Mouse (Mus musculus): ENCODE data around the gene Ank3. TPM values are rescaled to one million over a fixed set of nuclear protein-coding genes. Genes with fewer than 3 reads are reported as not detected.

Gene Ank3
- polyA plus RNA-seq, 1 experiment from 2014 or later, result 21.6 TPM

- Histone ChIP-seq H3K4me3 (ENCODE audit: low read depth, low read length) (no peak overlapping the region), H3K4me2 (replicated peaks; ENCODE audit: low read depth) (no peak overlapping the region), H3K4me1 (replicated peaks; ENCODE audit: control insufficient read depth, insufficient read depth, low read length) (no peaks in the 10 kb centered on the region), H3K9ac (ENCODE audit: low read depth, low read length) (no peak overlapping the region), H3K27me3 (replicated peaks; ENCODE audit: control insufficient read depth, insufficient read depth, low read length) (no peaks in the 10 kb centered on the region), H3K27ac (ENCODE audit: low read depth, low read length) (no peak overlapping the region), H3K9me3 (ENCODE audit: control insufficient read depth) (no peaks in the 10 kb centered on the region), H3K36me3 (ENCODE audit: control insufficient read depth, insufficient read depth) (no peaks in the 10 kb centered on the region)
- ATAC-seq, result no peak
- TF ChIP-seq CTCF (IDR thresholded peaks at IDR 0.05; ENCODE audit: low read depth), result no peak
- 54% methylated on average over 12 of the region's 12 CpGs for WGBS
Observed at GRCm38 (mm10) chr10:69605211-69605610, 206.6 kb downstream of the Ank3 start.

- Histone ChIP-seq H3K27me3 (replicated peaks; ENCODE audit: control insufficient read depth, insufficient read depth, low read length) (no peaks in the 10 kb centered on the region), H3K27ac (ENCODE audit: low read depth, low read length) (no peak overlapping the region), H3K9ac (ENCODE audit: low read depth, low read length) (no peak overlapping the region), H3K36me3 (ENCODE audit: control insufficient read depth, insufficient read depth) (no peaks in the 10 kb centered on the region), H3K4me2 (replicated peaks; ENCODE audit: low read depth) (no peak overlapping the region), H3K4me1 (replicated peaks; ENCODE audit: control insufficient read depth, insufficient read depth, low read length) (no peaks in the 10 kb centered on the region), H3K9me3 (ENCODE audit: control insufficient read depth) (no peaks in the 10 kb centered on the region), H3K4me3 (ENCODE audit: low read depth, low read length) (no peak overlapping the region)
- TF ChIP-seq CTCF (IDR thresholded peaks at IDR 0.05; ENCODE audit: low read depth), result no peak
- 60% methylated on average over 14 of the region's 14 CpGs for whole genome bisulfite sequencing
- ATAC-seq, result no peak
Observed at GRCm38 (mm10) chr10:69607611-69608119, 209.1 kb downstream of the Ank3 start.

GRCm38 (mm10) chr10:69611314-69611713 is 212.7 kb downstream of the Ank3 start:
- Histone ChIP-seq H3K9me3 (ENCODE audit: control insufficient read depth) (no peaks in the 10 kb centered on the region), H3K9ac (ENCODE audit: low read depth, low read length) (no peak overlapping the region), H3K4me2 (replicated peaks; ENCODE audit: low read depth) (no peak overlapping the region), H3K27ac (ENCODE audit: low read depth, low read length) (0 out of 2 replicates have a peak overlapping the region, but pooled peaks have one; percentile 7), H3K4me3 (ENCODE audit: low read depth, low read length) (no peak overlapping the region), H3K27me3 (replicated peaks; ENCODE audit: control insufficient read depth, insufficient read depth, low read length) (no peaks in the 10 kb centered on the region), H3K4me1 (replicated peaks; ENCODE audit: control insufficient read depth, insufficient read depth, low read length) (no peaks in the 10 kb centered on the region), H3K36me3 (ENCODE audit: control insufficient read depth, insufficient read depth) (no peaks in the 10 kb centered on the region)
- WGBS, result 66% methylated on average over 3 of the region's 3 CpGs
- no peak for ATAC-seq
- TF ChIP-seq CTCF (IDR thresholded peaks at IDR 0.05; ENCODE audit: low read depth), result no peak

GRCm38 (mm10) chr10:69611839-69612340 is 213.3 kb downstream of the Ank3 start:
- no peak overlapping the region for H3K4me3 ChIP-seq (ENCODE audit: low read depth, low read length)
- 61% methylated on average over 5 of the region's 5 CpGs for WGBS
- H3K9ac ChIP-seq (ENCODE audit: low read depth, low read length), result no peak overlapping the region
- H3K9me3 ChIP-seq (ENCODE audit: control insufficient read depth), result no peaks in the 10 kb centered on the region
- no peaks in the 10 kb centered on the region for H3K27me3 ChIP-seq (replicated peaks; ENCODE audit: control insufficient read depth, insufficient read depth, low read length)
- no peaks in the 10 kb centered on the region for H3K36me3 ChIP-seq (ENCODE audit: control insufficient read depth, insufficient read depth)
- H3K27ac ChIP-seq (ENCODE audit: low read depth, low read length), result peak overlapping the region; percentile 7; the same call in 1 of the 2 replicates
- H3K4me1 ChIP-seq (replicated peaks; ENCODE audit: control insufficient read depth, insufficient read depth, low read length), result no peaks in the 10 kb centered on the region
- TF ChIP-seq CTCF (IDR thresholded peaks at IDR 0.05; ENCODE audit: low read depth), result no peak
- H3K4me2 ChIP-seq (replicated peaks; ENCODE audit: low read depth), result no peak overlapping the region; the same call in 1 of the 2 replicates
- no peak for ATAC-seq

GRCm38 (mm10) chr10:69616953-69617352 is 218.4 kb downstream of the Ank3 start:
- Histone ChIP-seq H3K4me3 (ENCODE audit: low read depth, low read length) (no peak overlapping the region), H3K9me3 (ENCODE audit: control insufficient read depth) (no peaks in the 10 kb centered on the region), H3K27ac (ENCODE audit: low read depth, low read length) (no peak overlapping the region), H3K4me1 (replicated peaks; ENCODE audit: control insufficient read depth, insufficient read depth, low read length) (no peaks in the 10 kb centered on the region), H3K9ac (ENCODE audit: low read depth, low read length) (no peak overlapping the region), H3K27me3 (replicated peaks; ENCODE audit: control insufficient read depth, insufficient read depth, low read length) (no peaks in the 10 kb centered on the region), H3K4me2 (replicated peaks; ENCODE audit: low read depth) (no peak overlapping the region), H3K36me3 (ENCODE audit: control insufficient read depth, insufficient read depth) (no peaks in the 10 kb centered on the region)
- WGBS, result 72% methylated on average over 3 of the region's 3 CpGs
- no peak for TF ChIP-seq CTCF (IDR thresholded peaks at IDR 0.05; ENCODE audit: low read depth)
- no peak for ATAC-seq

GRCm38 (mm10) chr10:69617537-69618112 is 219.1 kb downstream of the Ank3 start:
- no peak for TF ChIP-seq CTCF (IDR thresholded peaks at IDR 0.05; ENCODE audit: low read depth)
- no peak overlapping the region for H3K9ac ChIP-seq (ENCODE audit: low read depth, low read length)
- no peak for ATAC-seq
- H3K4me2 ChIP-seq (replicated peaks; ENCODE audit: low read depth), result no peak overlapping the region
- H3K4me3 ChIP-seq (ENCODE audit: low read depth, low read length), result no peak overlapping the region
- no peaks in the 10 kb centered on the region for H3K9me3 ChIP-seq (ENCODE audit: control insufficient read depth)
- no peaks in the 10 kb centered on the region for H3K4me1 ChIP-seq (replicated peaks; ENCODE audit: control insufficient read depth, insufficient read depth, low read length)
- 85% methylated on average over 16 of the region's 16 CpGs for WGBS
- H3K27ac ChIP-seq (ENCODE audit: low read depth, low read length), result no peak overlapping the region
- no peaks in the 10 kb centered on the region for H3K27me3 ChIP-seq (replicated peaks; ENCODE audit: control insufficient read depth, insufficient read depth, low read length)
- H3K36me3 ChIP-seq (ENCODE audit: control insufficient read depth, insufficient read depth), result no peaks in the 10 kb centered on the region

All from intestine, postnatal 0 days (tissue).